Mouse (Mus musculus) induced T-regulatory cell, adult 2 months (primary cell): Measurements from ENCODE around the gene Fsip1.

Experiments used
- DNase-seq: peaks from one replicate; pipeline ENCODE4 v3.0.0-alpha.2; 2012; ENCODE audit warnings: low read depth

Gene Fsip1

GRCm38 (mm10) chr2:118124437-118124836 is 132.3 kb downstream of the Fsip1 start:
- no peak for DNase-seq

GRCm38 (mm10) chr2:118123743-118124142 is 133.0 kb downstream of the Fsip1 start:
- no peak for DNase-seq

- no peak for DNase-seq
These were observed 134.5 kb downstream of the Fsip1 start for GRCm38 (mm10) chr2:118122291-118122690.

- no peak for DNase-seq
These were observed 136.0 kb downstream of the Fsip1 start for GRCm38 (mm10) chr2:118120751-118121150.

- DNase-seq: no peak
These were observed 136.7 kb downstream of the Fsip1 start for GRCm38 (mm10) chr2:118120095-118120494.

- no peak for DNase-seq
These were observed 137.1 kb downstream of the Fsip1 start for GRCm38 (mm10) chr2:118119684-118120083.

- DNase-seq: no peak
These were observed 138.3 kb downstream of the Fsip1 start for GRCm38 (mm10) chr2:118118515-118118914.

- no peak for DNase-seq
These were observed 138.7 kb downstream of the Fsip1 start for GRCm38 (mm10) chr2:118118045-118118444.

GRCm38 (mm10) chr2:118117401-118117800 is 139.4 kb downstream of the Fsip1 start:
- DNase-seq: no peak

GRCm38 (mm10) chr2:118116754-118117290 is 139.9 kb downstream of the Fsip1 start:
- no peak for DNase-seq

- DNase-seq: no peak
These were observed 140.6 kb downstream of the Fsip1 start for GRCm38 (mm10) chr2:118116180-118116579.

- no peak for DNase-seq
These were observed 141.1 kb downstream of the Fsip1 start for GRCm38 (mm10) chr2:118115647-118116046.

- DNase-seq: no peak
These were observed 142.1 kb downstream of the Fsip1 start for GRCm38 (mm10) chr2:118114671-118115070.

GRCm38 (mm10) chr2:118113808-118114524 is 142.8 kb downstream of the Fsip1 start:
- DNase-seq: no peak

GRCm38 (mm10) chr2:118112846-118113479 is 143.8 kb downstream of the Fsip1 start:
- no peak for DNase-seq

- DNase-seq: no peak
These were observed 144.3 kb downstream of the Fsip1 start for GRCm38 (mm10) chr2:118112438-118112837.

- peak; percentile 43 for DNase-seq
These were observed 145.2 kb downstream of the Fsip1 start, which contains the start of gene Thbs1 for GRCm38 (mm10) chr2:118111488-118112131. TSS of gene Thbs1 (plus strand) at chr2:118111876.

- peak; percentile 62 for DNase-seq
These were observed 145.7 kb downstream of the Fsip1 start for GRCm38 (mm10) chr2:118111116-118111487.

- DNase-seq: no peak
These were observed 146.4 kb downstream of the Fsip1 start for GRCm38 (mm10) chr2:118110225-118110915.

- DNase-seq: no peak
These were observed 154.6 kb downstream of the Fsip1 start for GRCm38 (mm10) chr2:118102169-118102568.

GRCm38 (mm10) chr2:118099104-118099503 is 157.7 kb downstream of the Fsip1 start:
- no peak for DNase-seq

GRCm38 (mm10) chr2:118091226-118091625 is 165.5 kb downstream of the Fsip1 start:
- no peak for DNase-seq
